ENCODE assay signal across 28 mouse cellular contexts in the genomic region with DNA sequence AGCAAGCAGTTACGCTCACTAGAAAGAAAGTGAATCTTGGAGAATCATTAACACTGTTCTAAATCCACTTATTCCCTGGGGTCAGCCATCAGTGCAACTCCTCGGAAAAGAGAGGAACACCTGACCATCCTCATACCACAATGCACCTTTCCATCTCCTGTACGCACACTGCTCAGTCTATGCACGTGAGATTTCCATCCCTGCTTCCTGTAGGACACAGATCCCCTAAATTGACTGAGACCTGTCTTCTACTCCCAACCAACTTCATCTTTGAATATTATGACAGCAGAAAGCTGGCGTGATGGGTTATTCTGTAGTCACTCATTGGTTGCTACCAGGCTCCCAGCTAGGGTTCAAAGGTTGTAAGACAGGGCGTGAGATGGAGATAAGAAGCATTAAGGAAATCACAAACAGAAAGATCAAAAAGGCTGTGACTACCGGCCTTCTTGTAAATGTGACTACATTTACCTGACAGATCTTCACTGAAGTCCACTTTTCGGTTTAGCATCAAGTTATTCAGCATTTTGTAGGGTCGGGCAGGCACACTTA. TPM values are rescaled to one million over a fixed set of nuclear protein-coding genes. Genes with fewer than 3 reads are reported as not detected.
DNase-seq lines count a peak whose midpoint lies in the region; ATAC-seq and TF ChIP-seq lines count a peak whose summit lies in the region.
"Had no signal": no experiment of that assay in that cellular context is flagged by ENCODE, and none has a peak within 500 bp of the region (broad histone marks: within the 10 kb centered on the region; RNA-seq: fewer than 3 reads in every experiment).

No protein-coding gene starts in this region.

- H3K4me3 ChIP-seq in heart, embryonic 10.5 days: no peak overlapping the region
- no peak overlapping the region for H3K4me3 ChIP-seq in MEL (ENCODE audit: control insufficient read depth in 1 of 2, insufficient read depth in 1 of 2, low read depth in 2 of 2, low read length in 2 of 2)
- no peak overlapping the region for H3K4me3 ChIP-seq in intestine, embryonic 16.5 days (ENCODE audit: low read length)
- no peak overlapping the region for H3K4me3 ChIP-seq in midbrain, postnatal 0 days (ENCODE audit: low read depth, low read length)
- H3K4me3 ChIP-seq: embryonic facial prominence, embryonic 10.5 days; embryonic facial prominence, embryonic 13.5 days; erythroblast, embryonic 14.5 days; forebrain, embryonic 12.5 days; forebrain, embryonic 15.5 days; heart, embryonic 12.5 days; heart, embryonic 15.5 days; hindbrain, embryonic 12.5 days; hindbrain, embryonic 15.5 days had no signal

- no peaks in the 10 kb centered on the region for H3K4me1 ChIP-seq in heart, embryonic 10.5 days
- H3K4me1 ChIP-seq in MEL (ENCODE audit: control insufficient read depth in 1 of 2, insufficient read depth in 2 of 2, low read length in 2 of 2): no peaks in the 10 kb centered on the region
- no peaks in the 10 kb centered on the region for H3K4me1 ChIP-seq in intestine, embryonic 16.5 days (ENCODE audit: control insufficient read depth, insufficient read depth, low read length)
- H3K4me1 ChIP-seq in midbrain, postnatal 0 days (ENCODE audit: insufficient read depth, low read length): no peaks in the 10 kb centered on the region
- H3K4me1 ChIP-seq: embryonic facial prominence, embryonic 10.5 days; embryonic facial prominence, embryonic 13.5 days; forebrain, embryonic 12.5 days; forebrain, embryonic 15.5 days; heart, embryonic 12.5 days; hindbrain, embryonic 12.5 days; hindbrain, embryonic 15.5 days had no signal

- no peaks in the 10 kb centered on the region for H3K27me3 ChIP-seq in heart, embryonic 10.5 days (ENCODE audit: insufficient read depth, poor library complexity, severe bottlenecking)
- no peaks in the 10 kb centered on the region for H3K27me3 ChIP-seq in MEL (ENCODE audit: control insufficient read depth in 1 of 2, insufficient read depth in 2 of 2, low read length in 2 of 2)
- H3K27me3 ChIP-seq in intestine, embryonic 16.5 days (replicated peaks; ENCODE audit: control insufficient read depth, insufficient read depth, low read length): no peaks in the 10 kb centered on the region
- no peaks in the 10 kb centered on the region for H3K27me3 ChIP-seq in midbrain, postnatal 0 days (ENCODE audit: insufficient read depth, low read length)
- H3K27me3 ChIP-seq: CH12.LX; embryonic facial prominence, embryonic 13.5 days; forebrain, embryonic 12.5 days; forebrain, embryonic 15.5 days; heart, embryonic 12.5 days; heart, embryonic 15.5 days; hindbrain, embryonic 12.5 days; hindbrain, embryonic 15.5 days had no signal

- TF ChIP-seq CTCF in MEL (IDR thresholded peaks at IDR 0.05 in 2 of 3, conservative IDR thresholded peaks at IDR 0.05 in 1 of 3; ENCODE audit: control insufficient read depth in 1 of 3, insufficient read depth in 1 of 3, low read depth in 2 of 3, low read length in 3 of 3, poor library complexity in 1 of 3, severe bottlenecking in 1 of 3): no peak
- TF ChIP-seq CTCF in midbrain, postnatal 0 days (IDR thresholded peaks at IDR 0.05): no peak

- intact Hi-C loops in heart, postnatal 10 days (cut with DNase I): no loop called here

- WGBS in heart, embryonic 10.5 days: 89% methylated on average over 9 of the region's 9 CpGs
- 73% methylated on average over 9 of the region's 9 CpGs for WGBS in intestine, embryonic 16.5 days
- WGBS in midbrain, postnatal 0 days: 94% methylated on average over 9 of the region's 9 CpGs

- H3K27ac ChIP-seq in heart, embryonic 10.5 days: no peak overlapping the region
- no peak overlapping the region for H3K27ac ChIP-seq in MEL (ENCODE audit: control insufficient read depth, low read depth, low read length)
- no peak overlapping the region for H3K27ac ChIP-seq in intestine, embryonic 16.5 days (ENCODE audit: low read length)
- H3K27ac ChIP-seq in midbrain, postnatal 0 days (ENCODE audit: low read depth, low read length): no peak overlapping the region
- H3K27ac ChIP-seq: embryonic facial prominence, embryonic 10.5 days; embryonic facial prominence, embryonic 13.5 days; forebrain, embryonic 12.5 days; forebrain, embryonic 15.5 days; heart, embryonic 15.5 days; hindbrain, embryonic 12.5 days; hindbrain, embryonic 15.5 days had no signal

- no peak for TF ChIP-seq EP300 in MEL (IDR thresholded peaks at IDR 0.05; ENCODE audit: low read depth in 1 of 2, low read length in 2 of 2)

- TF ChIP-seq RAD21 in MEL (IDR thresholded peaks at IDR 0.05; ENCODE audit: low read depth, low read length): no peak

- peaks cover 7% of the 10 kb centered on the region; the same call in 1 of the 2 replicates for H3K79me2 ChIP-seq in MEL (ENCODE audit: control insufficient read depth, insufficient read depth, low read length, poor library complexity)

- peak; percentile 51 for DNase-seq in heart, embryonic 10.5 days (ENCODE audit: low spot score)
- no peak for DNase-seq in heart, postnatal 10 days
- no peak for DNase-seq in MEL (ENCODE audit: low read depth, low spot score)
- peak; percentile 54 for DNase-seq in yolk sac, embryonic 10.5 days (ENCODE audit: low spot score)
- no peak for DNase-seq in cerebellum, postnatal 4 days (ENCODE audit: low spot score in 2 of 2)
- no peak for DNase-seq in midbrain, postnatal 0 days (ENCODE audit: low spot score)
- DNase-seq: adrenal gland, postnatal 14 days; B cell, adult 2 months; cerebellum, adult 11 months; cerebellum, adult 2 months; cerebellum, adult 9-11 months; cerebellum, postnatal 25 days; embryo, embryonic 11 days; gastrocnemius, postnatal 10 days; gastrocnemius, postnatal 36 days; heart, postnatal 14 days had no signal

- H3K4me2 ChIP-seq in intestine, embryonic 16.5 days (ENCODE audit: low read depth, low read length): no peak overlapping the region
- H3K4me2 ChIP-seq in midbrain, postnatal 0 days (ENCODE audit: low read depth, low read length, poor library complexity, severe bottlenecking): no peak overlapping the region
- H3K4me2 ChIP-seq: embryonic facial prominence, embryonic 13.5 days; forebrain, embryonic 12.5 days; forebrain, embryonic 15.5 days; heart, embryonic 12.5 days; heart, embryonic 15.5 days; hindbrain, embryonic 12.5 days; hindbrain, embryonic 15.5 days had no signal

- no peaks in the 10 kb centered on the region for H3K9me3 ChIP-seq in heart, embryonic 10.5 days
- H3K9me3 ChIP-seq in MEL (replicated peaks; ENCODE audit: insufficient read depth, low read length): no peaks in the 10 kb centered on the region
- H3K9me3 ChIP-seq in intestine, embryonic 16.5 days (ENCODE audit: control insufficient read depth, low read length): no peaks in the 10 kb centered on the region
- H3K9me3 ChIP-seq in midbrain, postnatal 0 days (ENCODE audit: low read length): no peaks in the 10 kb centered on the region
- H3K9me3 ChIP-seq: embryonic facial prominence, embryonic 10.5 days; embryonic facial prominence, embryonic 13.5 days; forebrain, embryonic 12.5 days; forebrain, embryonic 15.5 days; G1E; heart, embryonic 12.5 days; heart, embryonic 15.5 days; hindbrain, embryonic 12.5 days; hindbrain, embryonic 15.5 days had no signal

- peak; percentile 82 for ATAC-seq in intestine, embryonic 16.5 days
- ATAC-seq in midbrain, postnatal 0 days (ENCODE audit: low FRiP score): no peak
- ATAC-seq: forebrain, embryonic 15.5 days had no signal

- no peak overlapping the region for H3K9ac ChIP-seq in MEL (ENCODE audit: control insufficient read depth, low read depth, low read length, poor library complexity, severe bottlenecking)
- no peak overlapping the region for H3K9ac ChIP-seq in intestine, embryonic 16.5 days (ENCODE audit: low read depth, low read length)
- no peak overlapping the region for H3K9ac ChIP-seq in midbrain, postnatal 0 days (replicated peaks; ENCODE audit: low read length, poor library complexity, severe bottlenecking)
- H3K9ac ChIP-seq: embryonic facial prominence, embryonic 13.5 days; forebrain, embryonic 12.5 days; forebrain, embryonic 15.5 days; heart, embryonic 12.5 days; heart, embryonic 15.5 days; hindbrain, embryonic 12.5 days; hindbrain, embryonic 15.5 days had no signal

- H3K36me3 ChIP-seq in heart, embryonic 10.5 days: peaks cover 99% of the 10 kb centered on the region
- H3K36me3 ChIP-seq in MEL (ENCODE audit: control insufficient read depth in 1 of 2, insufficient read depth in 2 of 2, low read length in 2 of 2): peaks cover 0 to 88% of the 10 kb centered on the region in 2 experiments
- peaks cover 30% of the 10 kb centered on the region; the same call in 1 of the 2 replicates for H3K36me3 ChIP-seq in intestine, embryonic 16.5 days (ENCODE audit: control insufficient read depth, insufficient read depth, low read length)
- H3K36me3 ChIP-seq in midbrain, postnatal 0 days (ENCODE audit: insufficient read depth, low read length): no peaks in the 10 kb centered on the region
- H3K36me3 ChIP-seq: hindbrain, embryonic 15.5 days had no signal

- no peak for TF ChIP-seq POLR2A in MEL (IDR thresholded peaks at IDR 0.05; ENCODE audit: control insufficient read depth in 1 of 2, insufficient read depth in 1 of 2, low read depth in 1 of 2, low read length in 2 of 2, poor library complexity in 1 of 2)

TF ChIP-seq in MEL, 35 proteins besides CTCF, POLR2A, EP300 and RAD21:
- TF ChIP-seq POLR2AphosphoS2 (IDR thresholded peaks at IDR 0.05; ENCODE audit: low read length) (peak; percentile 39; the same call in 1 of the 2 replicates), SMC3 (IDR thresholded peaks at IDR 0.05; ENCODE audit: low read depth, low read length) (no peak), POLR2AphosphoS5 (IDR thresholded peaks at IDR 0.05; ENCODE audit: borderline replicate concordance, low read depth, low read length) (peak; percentile 56; the same call in 1 of the 2 replicates)

RNA-seq across cellular contexts. Expression of gene Mki67, which starts 12.5 kb away (rescaled TPM):
- 36.1 and 41.1 TPM in 2 replicates for polyA plus RNA-seq in heart, embryonic 10.5 days (2016; fragmentation: Nextera tagmentation; extraction: Ambion mirVana)
- 10 to 100 TPM; 33.3 to 39.2 TPM for total RNA-seq in heart, postnatal 10 days (2021)
- total RNA-seq in MEL (2012; rRNA removed): 88.6 and 132 TPM in 2 replicates
- polyA plus RNA-seq in MEL (2012; ENCODE audit: insufficient read depth in 1 of 2, insufficient read length in 2 of 2, low read depth in 1 of 2, low replicate concordance in 2 of 2, missing spikeins in 1 of 2): 100 to 1,000 TPM; 271 to 401 TPM
- polyA plus RNA-seq in intestine, embryonic 16.5 days (2015; fragmentation: Nextera tagmentation; extraction: Ambion mirVana): 20.2 and 23.2 TPM in 2 replicates
- 6.3 and 8.9 TPM in 2 replicates for total RNA-seq in midbrain, postnatal 0 days (2014; rRNA removed)
- polyA plus RNA-seq in midbrain, postnatal 0 days (2015; fragmentation: Nextera tagmentation; extraction: Ambion mirVana): 1.4 and 2.1 TPM in 2 replicates

Comparison
In these comparisons a context has a peak if more than half of its experiments do, and no peak if none do; other contexts are left out.
1. DNase-seq: peak in heart, embryonic 10.5 days (single experiment) and yolk sac, embryonic 10.5 days (single experiment); none in heart, postnatal 10 days (0 of 2), MEL (single experiment), cerebellum, postnatal 4 days (0 of 2) and midbrain, postnatal 0 days (single experiment).